16 mouse cellular contexts compared by ENCODE assay signal in genomic region chr3:43246639-43247038, GRCm38 (mm10).
"Had no signal": no experiment of that assay in that cellular context is flagged by ENCODE, and none has a peak within 500 bp of the region (broad histone marks: within the 10 kb centered on the region; RNA-seq: fewer than 3 reads in every experiment).

No protein-coding gene starts in this region.

- H3K4me2 ChIP-seq: limb, embryonic 12.5 days; liver, embryonic 13.5 days; lung, embryonic 15.5 days; neural tube, embryonic 13.5 days had no signal

- H3K4me3 ChIP-seq: layer of hippocampus, adult 2 months; limb, embryonic 12.5 days; liver, embryonic 13.5 days; lung, embryonic 15.5 days; megakaryocyte, embryonic 14.5 days; neural tube, embryonic 13.5 days had no signal

- ATAC-seq: liver, postnatal 0 days had no signal

- H3K27me3 ChIP-seq: limb, embryonic 12.5 days; liver, embryonic 13.5 days; lung, embryonic 15.5 days; megakaryocyte, embryonic 14.5 days; neural tube, embryonic 13.5 days had no signal

- H3K36me3 ChIP-seq: limb, embryonic 12.5 days; liver, embryonic 13.5 days; lung, embryonic 15.5 days; neural tube, embryonic 13.5 days had no signal

- H3K9ac ChIP-seq: limb, embryonic 12.5 days; liver, embryonic 13.5 days; liver, postnatal 0 days; lung, embryonic 15.5 days; neural tube, embryonic 13.5 days had no signal

- H3K4me1 ChIP-seq: limb, embryonic 12.5 days; liver, embryonic 13.5 days; lung, embryonic 15.5 days; megakaryocyte, embryonic 14.5 days; neural tube, embryonic 13.5 days had no signal

- DNase-seq: kidney, postnatal 10 days; kidney, postnatal 4 days; liver; liver, embryonic 13.5 days; liver, postnatal 0 days; lung, postnatal 14 days; right cerebral cortex, adult 18-20 months; right cerebral cortex, postnatal 25 days; thymus, adult 18-20 months; thymus, postnatal 14 days had no signal

- H3K27ac ChIP-seq: layer of hippocampus, adult 2 months; limb, embryonic 12.5 days; liver, embryonic 13.5 days; lung, embryonic 15.5 days; macrophage; neural tube, embryonic 13.5 days had no signal

- H3K9me3 ChIP-seq: limb, embryonic 12.5 days; liver, embryonic 13.5 days; lung, embryonic 15.5 days; neural tube, embryonic 13.5 days had no signal
